Comparison of ENCODE assay signal across 8 mouse cellular contexts in genomic region chr5:8997513-8997895, GRCm38 (mm10). TPM values are rescaled to one million over a fixed set of nuclear protein-coding genes. Genes with fewer than 3 reads are reported as not detected.
A peak's percentile ranks its signal among the peaks of the same experiment; 100 is the strongest.
DNase-seq lines count a peak whose midpoint lies in the region; ATAC-seq lines count a peak whose summit lies in the region.

No protein-coding gene starts in this region.

- DNase-seq in kidney, adult 11 months: no peak
- no peak for DNase-seq in right cerebral cortex, adult 2 months (ENCODE audit: low spot score in 2 of 2)
- no peak for DNase-seq in cerebellum, adult 9-11 months
- DNase-seq in left cerebral cortex, adult 8-10 months (ENCODE audit: low spot score in 2 of 2): no peak

- peaks cover 13% of the 10 kb centered on the region for H3K4me1 ChIP-seq in kidney, embryonic 15.5 days
- peaks cover 7% of the 10 kb centered on the region; the same call in 1 of the 2 replicates for H3K4me1 ChIP-seq in embryonic facial prominence, embryonic 12.5 days
- no peaks in the 10 kb centered on the region; the same call in 1 of the 2 replicates for H3K4me1 ChIP-seq in intestine, embryonic 16.5 days (ENCODE audit: control insufficient read depth, insufficient read depth, low read length)
- peaks cover 11% of the 10 kb centered on the region for H3K4me1 ChIP-seq in midbrain, embryonic 15.5 days

- peaks cover 14% of the 10 kb centered on the region for H3K36me3 ChIP-seq in kidney, embryonic 15.5 days
- H3K36me3 ChIP-seq in embryonic facial prominence, embryonic 12.5 days: peaks cover 2% of the 10 kb centered on the region; the same call in 1 of the 2 replicates
- peaks cover 4% of the 10 kb centered on the region; the same call in 1 of the 2 replicates for H3K36me3 ChIP-seq in intestine, embryonic 16.5 days (ENCODE audit: control insufficient read depth, insufficient read depth, low read length)
- H3K36me3 ChIP-seq in midbrain, embryonic 15.5 days (replicated peaks): no peaks in the 10 kb centered on the region

- WGBS in kidney, embryonic 15.5 days: 8% methylated on average over 8 of the region's 8 CpGs
- WGBS in embryonic facial prominence, embryonic 12.5 days: 12% methylated on average over 8 of the region's 8 CpGs
- WGBS in intestine, embryonic 16.5 days: 9% methylated on average over 8 of the region's 8 CpGs
- 6% methylated on average over 8 of the region's 8 CpGs for WGBS in midbrain, embryonic 15.5 days

- no peaks in the 10 kb centered on the region for H3K27me3 ChIP-seq in kidney, embryonic 15.5 days
- H3K27me3 ChIP-seq in embryonic facial prominence, embryonic 12.5 days: no peaks in the 10 kb centered on the region
- H3K27me3 ChIP-seq in intestine, embryonic 16.5 days (replicated peaks; ENCODE audit: control insufficient read depth, insufficient read depth, low read length): no peaks in the 10 kb centered on the region
- H3K27me3 ChIP-seq in midbrain, embryonic 15.5 days (replicated peaks): no peaks in the 10 kb centered on the region

- peak; percentile 19 for ATAC-seq in kidney, embryonic 15.5 days (replicated peaks; ENCODE audit: low FRiP score)
- ATAC-seq in embryonic facial prominence, embryonic 12.5 days (ENCODE audit: insufficient number of reproducible peaks, insufficient read depth, low FRiP score, low TSS enrichment): 0 out of 2 replicates have a peak, but pooled peaks have one; percentile 1
- peak; percentile 22 for ATAC-seq in intestine, embryonic 16.5 days
- ATAC-seq in midbrain, embryonic 15.5 days (replicated peaks): peak; percentile 60

- H3K9me3 ChIP-seq in kidney, embryonic 15.5 days (replicated peaks): no peaks in the 10 kb centered on the region
- no peaks in the 10 kb centered on the region for H3K9me3 ChIP-seq in embryonic facial prominence, embryonic 12.5 days
- H3K9me3 ChIP-seq in intestine, embryonic 16.5 days (ENCODE audit: control insufficient read depth, low read length): no peaks in the 10 kb centered on the region
- H3K9me3 ChIP-seq in midbrain, embryonic 15.5 days: no peaks in the 10 kb centered on the region

- H3K27ac ChIP-seq in kidney, embryonic 15.5 days: peak overlapping the region; percentile 89
- peak overlapping the region; percentile 90 for H3K27ac ChIP-seq in embryonic facial prominence, embryonic 12.5 days
- peak overlapping the region; percentile 92 for H3K27ac ChIP-seq in intestine, embryonic 16.5 days (ENCODE audit: low read length)
- H3K27ac ChIP-seq in midbrain, embryonic 15.5 days: peak overlapping the region; percentile 87

- peak overlapping the region; percentile 70 for H3K4me2 ChIP-seq in kidney, embryonic 15.5 days
- peak overlapping the region; percentile 80 for H3K4me2 ChIP-seq in embryonic facial prominence, embryonic 12.5 days (replicated peaks)
- H3K4me2 ChIP-seq in intestine, embryonic 16.5 days (ENCODE audit: low read depth, low read length): peak overlapping the region; percentile 80
- peak overlapping the region; percentile 86 for H3K4me2 ChIP-seq in midbrain, embryonic 15.5 days

- peak overlapping the region; percentile 76 for H3K4me3 ChIP-seq in kidney, embryonic 15.5 days (replicated peaks)
- peak overlapping the region; percentile 75 for H3K4me3 ChIP-seq in embryonic facial prominence, embryonic 12.5 days
- peak overlapping the region; percentile 79 for H3K4me3 ChIP-seq in intestine, embryonic 16.5 days (ENCODE audit: low read length)
- peak overlapping the region; percentile 92 for H3K4me3 ChIP-seq in midbrain, embryonic 15.5 days

- H3K9ac ChIP-seq in kidney, embryonic 15.5 days: peak overlapping the region; percentile 67
- peak overlapping the region; percentile 80 for H3K9ac ChIP-seq in embryonic facial prominence, embryonic 12.5 days
- peak overlapping the region; percentile 94 for H3K9ac ChIP-seq in intestine, embryonic 16.5 days (ENCODE audit: low read depth, low read length)
- peak overlapping the region; percentile 80 for H3K9ac ChIP-seq in midbrain, embryonic 15.5 days

RNA-seq across cellular contexts. Expression of gene Crot, which starts 0.4 kb away (rescaled TPM):
- polyA plus RNA-seq in kidney, embryonic 15.5 days (2015; fragmentation: Nextera tagmentation; extraction: Ambion mirVana): 47.9 and 48.5 TPM in 2 replicates
- polyA plus RNA-seq in embryonic facial prominence, embryonic 12.5 days (2016; fragmentation: Nextera tagmentation; extraction: Ambion mirVana): 43.4 and 46.2 TPM in 2 replicates
- polyA plus RNA-seq in intestine, embryonic 16.5 days (2015; fragmentation: Nextera tagmentation; extraction: Ambion mirVana): 63.0 and 77.2 TPM in 2 replicates
- polyA plus RNA-seq in midbrain, embryonic 15.5 days (2015; fragmentation: Nextera tagmentation; extraction: Ambion mirVana): 17.1 and 17.3 TPM in 2 replicates
- 10 to 100 TPM; 22.8 to 25.3 (median 23.7) TPM for total RNA-seq in left cerebral cortex, adult 8-10 months (2022)

Comparison
In these comparisons a context has a peak if more than half of its experiments do, and no peak if none do; other contexts are left out.
1. ATAC-seq: peak in every context shown above with its lines; median percentile 60 in midbrain, embryonic 15.5 days; 22 in intestine, embryonic 16.5 days; 19 in kidney, embryonic 15.5 days; 1 in embryonic facial prominence, embryonic 12.5 days.